Mouse (Mus musculus): ENCODE results near the gene Med23. TPM values are rescaled to one million over a fixed set of nuclear protein-coding genes. Genes with fewer than 3 reads are reported as not detected.
A peak's percentile ranks its signal among the peaks of the same experiment; 100 is the strongest.

The Med23 gene
- polyA plus RNA-seq, 1 experiment from 2014 or later = 11.7 TPM

DNA sequence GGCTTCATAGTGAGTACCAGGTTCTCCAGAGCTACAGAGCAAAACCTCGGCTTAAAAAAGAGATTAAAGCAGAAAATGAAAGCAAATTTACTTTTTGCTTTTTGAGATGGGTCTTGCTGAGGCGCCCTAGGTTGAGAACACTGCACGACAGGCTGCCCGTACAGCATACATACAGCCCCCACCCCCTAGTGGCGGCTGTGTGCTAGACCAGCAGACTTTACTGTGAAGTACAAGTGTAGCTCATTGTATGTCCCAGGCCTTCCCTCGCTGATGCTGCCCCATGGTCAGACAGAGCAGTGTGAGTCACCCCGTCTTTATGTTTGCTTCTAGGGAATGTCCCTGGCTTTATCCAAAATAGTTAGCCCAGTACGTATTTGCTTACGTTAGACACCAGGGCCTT is 16.2 kb downstream of the Med23 start:
- Histone ChIP-seq H3K27me3 (replicated peaks) (no peaks in the 10 kb centered on the region), H3K4me2 (no peak overlapping the region), H3K4me1 (no peaks in the 10 kb centered on the region), H3K27ac (replicated peaks) (no peak overlapping the region), H3K9ac (no peak overlapping the region), H3K4me3 (no peak overlapping the region), H3K9me3 (no peaks in the 10 kb centered on the region), H3K36me3 (peaks cover 96% of the 10 kb centered on the region)
- no peak for ATAC-seq (ENCODE audit: extremely low read depth, insufficient number of reproducible peaks, low FRiP score, low TSS enrichment)
- WGBS = 83% methylated on average over 9 of the region's 9 CpGs

DNA sequence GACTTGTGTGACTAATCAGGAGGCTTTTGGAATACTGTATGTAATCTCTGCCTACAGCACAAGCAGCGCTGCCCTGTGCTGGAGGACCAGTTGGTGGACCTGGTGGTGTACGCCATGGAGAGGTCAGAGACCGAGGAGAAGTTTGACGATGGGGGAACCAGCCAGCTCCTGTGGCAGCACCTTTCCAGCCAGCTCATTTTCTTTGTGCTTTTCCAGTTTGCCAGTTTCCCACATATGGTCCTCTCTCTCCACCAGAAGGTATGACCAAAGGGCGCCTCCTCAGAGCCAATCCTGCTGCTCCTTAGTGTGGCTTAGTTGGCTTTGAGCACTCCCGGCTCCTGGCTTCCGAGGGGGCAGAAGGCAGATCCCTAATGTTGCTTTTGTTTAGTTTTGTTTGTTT is 18.6 kb downstream of the Med23 start:
- no peak overlapping the region for H3K9ac ChIP-seq
- H3K9me3 ChIP-seq = no peaks in the 10 kb centered on the region
- peaks cover 94% of the 10 kb centered on the region for H3K36me3 ChIP-seq
- H3K4me1 ChIP-seq = peaks cover 4% of the 10 kb centered on the region; the same call in 1 of the 2 replicates
- H3K27me3 ChIP-seq (replicated peaks) = no peaks in the 10 kb centered on the region
- WGBS = 93% methylated on average over 7 of the region's 7 CpGs
- H3K4me2 ChIP-seq = no peak overlapping the region
- H3K4me3 ChIP-seq = no peak overlapping the region
- no peak for ATAC-seq (ENCODE audit: extremely low read depth, insufficient number of reproducible peaks, low FRiP score, low TSS enrichment)
- H3K27ac ChIP-seq (replicated peaks) = no peak overlapping the region

DNA sequence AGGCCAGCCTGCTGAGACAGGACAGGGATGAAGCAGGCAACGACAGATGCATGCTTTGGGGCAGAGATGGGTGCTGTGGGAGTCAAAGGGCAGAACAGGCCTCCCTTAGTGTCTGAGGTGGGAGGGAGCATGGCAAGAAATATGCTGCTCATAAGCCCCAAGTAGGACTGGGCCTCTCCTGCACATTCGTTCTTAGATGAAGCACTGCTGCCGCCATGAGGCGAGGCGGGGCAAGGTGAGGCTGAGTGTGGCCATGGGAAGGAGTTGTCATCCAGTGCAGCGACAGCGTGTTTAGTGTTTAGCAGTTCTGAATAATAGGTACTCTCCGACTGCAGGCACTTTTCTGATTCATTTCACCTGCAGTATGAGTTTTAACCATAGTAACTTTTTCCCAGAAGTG is 26.1 kb downstream of the Med23 start:
- no peak for ATAC-seq (ENCODE audit: extremely low read depth, insufficient number of reproducible peaks, low FRiP score, low TSS enrichment)
- Histone ChIP-seq H3K4me2 (no peak overlapping the region), H3K4me1 (peaks cover 4% of the 10 kb centered on the region; the same call in 1 of the 2 replicates), H3K27ac (replicated peaks) (no peak overlapping the region), H3K4me3 (no peak overlapping the region), H3K36me3 (peaks cover 97% of the 10 kb centered on the region), H3K9me3 (no peaks in the 10 kb centered on the region), H3K27me3 (replicated peaks) (no peaks in the 10 kb centered on the region), H3K9ac (no peak overlapping the region)
- WGBS = 84% methylated on average over 8 of the region's 8 CpGs

DNA sequence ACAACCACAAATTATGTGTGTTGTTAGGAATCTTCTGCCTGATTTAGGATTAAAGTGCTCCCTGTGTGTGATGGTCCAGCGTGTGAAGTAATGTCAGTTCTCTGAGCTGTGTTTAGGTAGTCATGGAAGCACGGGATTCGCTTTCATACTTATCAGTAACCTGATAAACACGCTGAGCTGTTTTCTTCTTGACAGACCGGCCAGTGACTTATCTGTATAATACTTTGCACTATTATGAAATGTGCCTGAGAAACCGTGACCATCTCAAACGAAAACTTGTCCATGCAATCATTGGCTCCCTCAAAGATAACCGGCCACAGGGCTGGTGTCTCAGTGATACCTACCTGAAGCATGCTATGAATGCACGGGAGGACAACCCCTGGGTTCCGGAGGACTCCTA is 35.8 kb downstream of the Med23 start:
- H3K9me3 ChIP-seq = no peaks in the 10 kb centered on the region
- no peak for ATAC-seq (ENCODE audit: extremely low read depth, insufficient number of reproducible peaks, low FRiP score, low TSS enrichment)
- no peak overlapping the region for H3K4me2 ChIP-seq
- no peaks in the 10 kb centered on the region for H3K27me3 ChIP-seq (replicated peaks)
- H3K4me3 ChIP-seq = no peak overlapping the region
- no peaks in the 10 kb centered on the region for H3K4me1 ChIP-seq
- no peak overlapping the region for H3K27ac ChIP-seq (replicated peaks)
- H3K9ac ChIP-seq = no peak overlapping the region
- 69% methylated on average over 10 of the region's 10 CpGs for WGBS
- peaks cover 100% of the 10 kb centered on the region for H3K36me3 ChIP-seq

DNA sequence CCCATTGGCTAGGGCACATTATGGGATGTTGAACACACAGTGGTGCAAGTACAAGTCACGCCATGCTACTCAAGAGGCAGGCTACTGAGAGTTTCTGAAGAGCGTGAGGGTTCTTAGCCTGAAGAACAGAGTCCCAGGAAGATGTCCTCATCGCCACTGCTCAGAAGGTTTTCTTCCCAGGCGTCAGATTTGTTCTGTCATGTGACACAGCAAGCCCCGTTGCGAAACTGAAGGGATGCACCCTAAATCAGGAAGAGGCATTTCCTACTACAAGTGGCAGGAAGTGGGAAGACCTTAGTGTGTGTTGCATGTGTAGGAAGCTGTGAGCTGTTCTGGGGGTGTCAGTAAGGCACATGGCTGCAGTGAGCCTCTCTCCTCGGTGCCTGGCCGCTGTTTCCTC is 41.4 kb downstream of the Med23 start:
- Histone ChIP-seq H3K27ac (replicated peaks) (no peak overlapping the region), H3K36me3 (peaks cover 97% of the 10 kb centered on the region), H3K9me3 (no peaks in the 10 kb centered on the region), H3K4me1 (no peaks in the 10 kb centered on the region), H3K4me3 (no peak overlapping the region), H3K4me2 (no peak overlapping the region), H3K27me3 (replicated peaks) (no peaks in the 10 kb centered on the region), H3K9ac (no peak overlapping the region)
- WGBS = 83% methylated on average over 8 of the region's 8 CpGs
- ATAC-seq (ENCODE audit: extremely low read depth, insufficient number of reproducible peaks, low FRiP score, low TSS enrichment) = no peak

DNA sequence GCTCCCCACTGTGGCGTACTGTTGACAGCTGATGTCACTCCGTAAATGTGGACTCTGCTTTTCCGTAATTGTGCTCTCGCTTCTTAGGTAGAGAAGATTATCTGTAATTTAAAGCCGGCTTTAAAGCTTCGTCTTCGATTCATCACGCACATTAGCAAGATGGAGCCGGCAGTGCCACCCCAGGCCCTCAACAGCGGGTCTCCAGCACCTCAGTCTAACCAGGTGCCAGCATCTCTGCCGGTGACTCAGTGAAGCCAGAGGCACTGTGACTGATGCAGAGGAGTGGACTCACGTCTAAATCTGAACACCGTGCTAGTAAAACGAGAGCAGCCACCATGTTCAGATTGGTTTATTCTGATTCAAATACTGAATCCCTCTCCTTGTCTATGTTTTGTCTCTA is 42.8 kb downstream of the Med23 start:
- ATAC-seq (ENCODE audit: extremely low read depth, insufficient number of reproducible peaks, low FRiP score, low TSS enrichment) = no peak
- H3K9ac ChIP-seq = no peak overlapping the region
- no peak overlapping the region for H3K4me3 ChIP-seq
- peaks cover 92% of the 10 kb centered on the region for H3K36me3 ChIP-seq
- H3K27me3 ChIP-seq (replicated peaks) = no peaks in the 10 kb centered on the region
- 91% methylated on average over 14 of the region's 14 CpGs for WGBS
- H3K4me2 ChIP-seq = no peak overlapping the region
- H3K4me1 ChIP-seq = no peaks in the 10 kb centered on the region
- no peak overlapping the region for H3K27ac ChIP-seq (replicated peaks)
- H3K9me3 ChIP-seq = no peaks in the 10 kb centered on the region

DNA sequence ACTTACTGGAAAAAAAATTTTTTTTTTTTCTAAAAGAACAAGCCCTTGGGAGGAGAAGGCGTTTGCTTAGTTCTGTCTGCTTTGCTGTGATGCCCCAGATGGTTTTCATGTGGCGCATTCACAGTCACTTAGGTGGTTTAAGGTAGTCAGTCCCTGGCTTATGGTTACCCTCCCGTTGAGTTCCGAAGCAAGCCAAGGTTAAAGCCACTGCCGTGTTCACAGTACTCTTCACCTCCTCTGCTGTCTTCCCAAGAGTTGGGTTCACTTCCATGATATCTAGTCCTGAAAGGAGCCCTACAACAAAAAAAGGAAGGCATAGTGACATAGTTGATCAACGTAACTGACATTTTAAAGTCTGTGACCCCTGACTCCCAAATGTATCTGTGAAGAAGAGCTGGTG is 45.7 kb downstream of the Med23 start:
- no peak for ATAC-seq (ENCODE audit: extremely low read depth, insufficient number of reproducible peaks, low FRiP score, low TSS enrichment)
- Histone ChIP-seq H3K9ac (no peak overlapping the region), H3K4me1 (no peaks in the 10 kb centered on the region), H3K4me3 (no peak overlapping the region), H3K36me3 (peaks cover 76% of the 10 kb centered on the region), H3K27ac (replicated peaks) (no peak overlapping the region), H3K27me3 (replicated peaks) (no peaks in the 10 kb centered on the region), H3K4me2 (no peak overlapping the region), H3K9me3 (no peaks in the 10 kb centered on the region)
- 83% methylated on average over 6 of the region's 6 CpGs for WGBS

DNA sequence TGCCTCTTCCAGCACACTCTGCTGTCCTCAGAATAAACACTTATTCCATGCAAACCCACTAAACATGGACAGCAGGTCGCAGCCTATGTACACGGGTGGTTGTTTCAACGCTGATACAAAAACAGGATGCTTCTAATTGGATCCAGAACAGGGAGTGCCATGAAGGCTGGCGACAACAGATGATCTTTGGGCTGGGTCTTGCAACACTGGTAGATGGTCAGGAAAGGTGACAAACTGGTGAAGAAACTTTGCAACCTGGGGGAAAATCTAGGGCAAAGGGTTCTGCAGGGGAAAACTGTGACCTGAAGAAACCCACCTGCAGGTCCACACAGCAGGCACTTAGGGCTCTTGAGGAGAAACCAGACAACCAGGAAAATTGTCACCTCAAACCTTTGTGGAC is 53.2 kb downstream of the Med23 start:
- Histone ChIP-seq H3K4me1 (peaks cover 15% of the 10 kb centered on the region), H3K27me3 (replicated peaks) (no peaks in the 10 kb centered on the region), H3K4me2 (no peak overlapping the region), H3K9ac (no peak overlapping the region), H3K4me3 (no peak overlapping the region), H3K27ac (replicated peaks) (no peak overlapping the region), H3K9me3 (no peaks in the 10 kb centered on the region), H3K36me3 (peaks cover 10% of the 10 kb centered on the region)
- no peak for ATAC-seq (ENCODE audit: extremely low read depth, insufficient number of reproducible peaks, low FRiP score, low TSS enrichment)
- 71% methylated on average over 4 of the region's 4 CpGs for WGBS

DNA sequence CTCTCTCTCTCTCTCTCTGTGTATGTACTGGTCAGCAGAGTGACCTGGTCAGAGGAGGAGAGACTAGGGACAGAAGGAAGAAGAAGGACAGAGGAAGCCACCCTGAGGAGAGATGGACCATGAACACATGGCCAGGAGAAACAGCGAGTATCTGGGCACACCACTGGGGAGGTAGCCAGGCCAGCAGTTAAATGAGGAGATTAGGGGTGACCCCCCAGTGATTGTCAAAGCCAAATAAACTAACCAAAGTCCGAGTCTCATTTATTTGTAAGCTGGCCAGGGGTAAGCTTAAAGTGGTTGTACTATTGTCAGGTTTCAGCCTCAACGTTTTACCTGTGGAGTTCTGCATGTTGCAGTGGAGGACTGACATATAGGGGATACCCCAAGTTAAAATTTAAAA is 54.5 kb downstream of the Med23 start:
- WGBS = 55% methylated on average over 3 of the region's 3 CpGs
- Histone ChIP-seq H3K4me3 (no peak overlapping the region), H3K27me3 (replicated peaks) (no peaks in the 10 kb centered on the region), H3K4me2 (no peak overlapping the region), H3K36me3 (no peaks in the 10 kb centered on the region), H3K4me1 (peaks cover 19% of the 10 kb centered on the region), H3K9ac (no peak overlapping the region), H3K9me3 (no peaks in the 10 kb centered on the region), H3K27ac (replicated peaks) (no peak overlapping the region)
- ATAC-seq (ENCODE audit: extremely low read depth, insufficient number of reproducible peaks, low FRiP score, low TSS enrichment) = no peak

DNA sequence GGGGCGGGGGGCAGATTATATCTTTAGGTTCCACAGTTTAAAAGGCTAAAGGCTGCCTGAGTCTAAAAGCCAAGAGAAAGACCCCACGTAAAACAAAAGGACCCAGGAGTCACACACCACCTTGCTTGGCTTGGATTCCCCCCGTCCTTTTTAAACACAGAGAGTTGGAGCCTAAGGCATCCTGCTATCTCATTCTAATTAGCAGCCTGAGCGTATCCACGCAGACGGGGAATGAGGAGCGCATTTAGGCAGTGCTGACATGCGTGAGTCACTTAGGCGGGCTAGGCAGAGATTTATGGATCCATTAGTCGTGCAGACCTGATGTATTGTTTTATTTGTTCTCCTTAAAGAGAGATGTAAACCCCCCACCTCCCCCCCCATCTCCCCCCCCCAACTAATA is 56.6 kb downstream of the Med23 start:
- H3K36me3 ChIP-seq = no peaks in the 10 kb centered on the region
- no peaks in the 10 kb centered on the region for H3K9me3 ChIP-seq
- no peak for ATAC-seq (ENCODE audit: extremely low read depth, insufficient number of reproducible peaks, low FRiP score, low TSS enrichment)
- no peaks in the 10 kb centered on the region for H3K27me3 ChIP-seq (replicated peaks)
- H3K4me2 ChIP-seq = no peak overlapping the region
- no peak overlapping the region for H3K9ac ChIP-seq
- H3K27ac ChIP-seq (replicated peaks) = no peak overlapping the region
- WGBS = 41% methylated on average over 10 of the region's 10 CpGs
- no peak overlapping the region for H3K4me3 ChIP-seq
- peaks cover 19% of the 10 kb centered on the region for H3K4me1 ChIP-seq

DNA sequence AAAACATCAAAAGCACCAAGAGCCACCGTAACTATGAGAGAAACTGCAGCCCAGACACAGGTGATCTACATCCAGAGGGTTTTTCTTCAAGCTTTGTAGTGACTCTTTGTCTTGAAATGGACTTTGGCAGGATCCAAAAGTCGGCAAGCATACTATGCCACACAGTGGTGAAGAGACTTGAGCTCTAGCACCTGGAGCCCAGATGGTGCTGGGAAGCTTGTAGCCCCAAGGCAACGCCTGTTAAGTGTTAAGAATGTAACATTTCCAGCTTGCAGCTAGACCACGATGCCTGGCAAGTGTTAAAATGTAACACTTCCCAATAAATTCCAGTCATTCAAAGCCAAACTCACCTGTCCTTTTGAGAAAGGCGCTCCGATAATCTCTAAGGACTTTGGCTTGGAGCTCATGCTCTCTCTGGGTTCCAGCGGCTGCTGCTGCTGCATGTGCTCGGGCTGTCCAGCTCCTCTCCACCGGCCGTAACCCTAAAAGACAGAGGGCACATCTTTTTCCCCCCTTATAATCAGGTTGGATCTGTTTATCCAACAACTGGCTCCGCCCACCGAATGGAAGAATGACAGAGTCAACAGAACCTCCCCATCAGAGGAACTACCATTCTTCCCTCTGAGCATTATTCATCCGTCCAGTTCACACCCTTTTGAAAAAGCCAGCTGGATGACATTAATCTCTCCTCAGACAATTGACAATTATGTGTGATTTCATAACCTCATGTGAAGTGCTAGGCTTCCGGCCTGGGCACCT is 57.4 kb downstream of the Med23 start, which contains the start of gene Arg1:
Gene Arg1 (minus strand): TSS at position 523 of the 759 bp plus-strand sequence.
- Histone ChIP-seq H3K36me3 (no peaks in the 10 kb centered on the region), H3K27ac (replicated peaks) (no peak within 1 kb of the TSS), H3K4me3 (peak within 1 kb of the TSS; percentile 31), H3K9me3 (no peaks in the 10 kb centered on the region), H3K4me2 (peak within 1 kb of the TSS; percentile 62), H3K27me3 (replicated peaks) (no peaks in the 10 kb centered on the region), H3K4me1 (peaks cover 19% of the 10 kb centered on the region), H3K9ac (peak within 1 kb of the TSS; percentile 56; the same call in 1 of the 2 replicates)
- WGBS = 49% methylated on average over 14 of the region's 14 CpGs
- ATAC-seq (ENCODE audit: extremely low read depth, insufficient number of reproducible peaks, low FRiP score, low TSS enrichment) = no peak

DNA sequence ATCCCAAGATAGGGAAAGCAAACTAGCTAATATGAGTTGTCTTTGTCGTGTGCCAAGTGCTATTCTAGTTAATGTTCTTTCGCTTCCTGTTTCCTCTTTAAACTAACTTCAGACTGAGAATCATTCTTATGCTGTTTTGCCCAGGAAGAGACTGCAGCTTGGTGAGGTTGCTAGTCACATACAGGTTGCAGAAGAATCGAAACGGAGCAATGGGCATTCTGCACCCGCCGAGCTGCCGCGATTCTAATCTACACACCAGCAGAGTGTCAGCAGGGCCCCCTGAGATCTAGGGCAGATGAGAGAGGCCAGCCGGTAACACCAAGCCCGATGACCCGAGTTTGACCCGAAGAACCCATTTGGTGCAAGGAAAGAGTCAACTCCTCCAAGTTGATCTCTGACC is 58.3 kb downstream of the Med23 start:
- no peak for ATAC-seq (ENCODE audit: extremely low read depth, insufficient number of reproducible peaks, low FRiP score, low TSS enrichment)
- Histone ChIP-seq H3K4me2 (peak overlapping the region; percentile 62), H3K9me3 (no peaks in the 10 kb centered on the region), H3K27me3 (replicated peaks) (no peaks in the 10 kb centered on the region), H3K4me3 (peak overlapping the region; percentile 31), H3K4me1 (peaks cover 19% of the 10 kb centered on the region), H3K9ac (peak overlapping the region; percentile 56; the same call in 1 of the 2 replicates), H3K27ac (replicated peaks) (no peak overlapping the region), H3K36me3 (no peaks in the 10 kb centered on the region)
- WGBS = 9% methylated on average over 12 of the region's 12 CpGs

Data from heart, embryonic 13.5 days (tissue).